Mouse (Mus musculus): Measurements from ENCODE around the gene Isy1.
"Not testable (repeated sequence)": the region's sequence is repeated elsewhere in the genome, so short reads cannot be mapped to it uniquely, and the experiment has no call there.

The Isy1 gene

DNA sequence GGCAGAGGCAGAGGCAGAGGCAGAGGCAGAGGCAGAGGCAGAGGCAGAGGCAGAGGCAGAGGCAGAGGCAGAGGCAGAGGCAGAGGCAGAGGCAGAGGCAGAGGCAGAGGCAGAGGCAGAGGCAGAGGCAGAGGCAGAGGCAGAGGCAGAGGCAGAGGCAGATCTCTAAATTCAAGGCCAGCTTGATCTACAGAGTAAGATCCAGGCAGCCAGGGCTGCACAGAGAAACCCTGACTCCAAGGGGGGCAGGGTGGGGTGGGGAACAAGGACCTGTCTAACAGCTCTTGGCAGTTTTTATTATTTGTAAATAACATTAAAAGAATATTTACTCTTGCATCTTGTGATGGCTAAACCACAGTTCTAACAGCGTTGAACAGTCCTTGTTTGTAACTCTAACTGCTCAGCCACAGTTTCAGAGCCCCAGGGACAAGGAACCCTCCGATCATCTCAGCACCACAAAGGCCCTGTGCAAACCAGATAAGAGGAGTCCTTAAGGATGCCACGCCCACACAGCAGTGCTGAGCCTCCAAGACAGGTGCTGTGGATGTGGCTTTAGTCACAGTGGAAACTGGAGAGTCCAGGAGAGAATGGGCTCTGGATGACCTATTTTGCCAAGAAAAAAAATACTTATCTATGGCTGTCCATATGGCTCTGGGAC, 62.9 kb downstream of the Isy1 start:
- no peaks in the 10 kb centered on the region for H3K4me1 ChIP-seq (replicated peaks; ENCODE audit: low read depth, low read length)
- H3K4me3 ChIP-seq (replicated peaks; ENCODE audit: low read length), result no peak overlapping the region
- TF ChIP-seq NANOG (IDR thresholded peaks at IDR 0.05; ENCODE audit: borderline replicate concordance, low read length) (no peak), CTCF (conservative IDR thresholded peaks at IDR 0.05; ENCODE audit: low read length) (no peak), POU5F1 (IDR thresholded peaks at IDR 0.05; ENCODE audit: borderline replicate concordance, low read length) (no peak)
- peaks cover 12% of the 10 kb centered on the region for H3K27me3 ChIP-seq (ENCODE audit: insufficient read depth, low read length)
- peaks cover 4% of the 10 kb centered on the region; the same call in 1 of the 2 replicates for H3K9me3 ChIP-seq (ENCODE audit: low read length)
- no peaks in the 10 kb centered on the region for H3K36me3 ChIP-seq (ENCODE audit: insufficient read depth, low read length)

DNA sequence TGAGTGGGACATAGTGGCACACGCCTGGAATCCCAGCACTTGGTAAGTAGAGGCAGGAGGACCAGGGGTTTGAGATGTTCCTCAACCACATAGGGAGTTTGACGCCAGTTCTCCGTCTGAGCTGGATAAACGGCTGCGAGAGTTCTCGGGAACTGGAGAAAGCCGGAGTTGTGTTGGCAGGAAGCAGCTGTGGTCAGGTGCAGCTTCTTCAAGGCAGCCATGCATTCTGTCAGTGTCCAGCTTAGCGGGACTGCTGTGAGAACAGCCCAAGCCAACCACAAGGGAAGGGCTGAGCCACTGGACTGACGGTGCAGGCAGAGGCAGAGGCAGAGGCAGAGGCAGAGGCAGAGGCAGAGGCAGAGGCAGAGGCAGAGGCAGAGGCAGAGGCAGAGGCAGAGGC, 63.7 kb downstream of the Isy1 start:
- H3K9me3 ChIP-seq (ENCODE audit: low read length), result peaks cover 4% of the 10 kb centered on the region; the same call in 1 of the 2 replicates
- H3K4me3 ChIP-seq (replicated peaks; ENCODE audit: low read length), result no peak overlapping the region
- no peaks in the 10 kb centered on the region for H3K4me1 ChIP-seq (replicated peaks; ENCODE audit: low read depth, low read length)
- peaks cover 12% of the 10 kb centered on the region for H3K27me3 ChIP-seq (ENCODE audit: insufficient read depth, low read length)
- no peaks in the 10 kb centered on the region for H3K36me3 ChIP-seq (ENCODE audit: insufficient read depth, low read length)
- TF ChIP-seq NANOG (IDR thresholded peaks at IDR 0.05; ENCODE audit: borderline replicate concordance, low read length) (no peak), CTCF (conservative IDR thresholded peaks at IDR 0.05; ENCODE audit: low read length) (no peak), POU5F1 (IDR thresholded peaks at IDR 0.05; ENCODE audit: borderline replicate concordance, low read length) (no peak)

DNA sequence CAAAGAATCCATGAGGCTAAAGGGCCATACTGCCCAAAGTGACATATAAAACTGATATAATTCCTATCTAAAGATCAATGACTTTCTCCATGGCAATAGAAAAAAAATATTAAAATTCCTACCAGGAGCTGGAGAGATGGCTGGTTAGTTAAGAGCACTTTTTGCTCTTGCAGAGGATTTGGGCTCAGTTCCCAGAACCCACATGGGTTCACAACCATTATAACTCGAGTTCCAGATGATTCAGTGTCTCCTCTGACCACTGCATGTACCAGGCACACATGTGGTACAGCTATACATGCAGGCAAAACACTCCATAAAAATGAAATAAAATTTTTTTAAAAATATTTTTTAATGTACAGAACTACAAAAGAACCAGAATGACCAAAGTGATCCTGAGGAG, 64.1 kb downstream of the Isy1 start:
- no peaks in the 10 kb centered on the region for H3K36me3 ChIP-seq (ENCODE audit: insufficient read depth, low read length)
- no peak overlapping the region for H3K4me3 ChIP-seq (replicated peaks; ENCODE audit: low read length)
- H3K27me3 ChIP-seq (ENCODE audit: insufficient read depth, low read length), result peaks cover 12% of the 10 kb centered on the region
- H3K4me1 ChIP-seq (replicated peaks; ENCODE audit: low read depth, low read length), result no peaks in the 10 kb centered on the region
- peaks cover 4% of the 10 kb centered on the region; the same call in 1 of the 2 replicates for H3K9me3 ChIP-seq (ENCODE audit: low read length)
- no peak for TF ChIP-seq CTCF (conservative IDR thresholded peaks at IDR 0.05; ENCODE audit: low read length)
- TF ChIP-seq NANOG (IDR thresholded peaks at IDR 0.05; ENCODE audit: borderline replicate concordance, low read length), result no peak
- no peak for TF ChIP-seq POU5F1 (IDR thresholded peaks at IDR 0.05; ENCODE audit: borderline replicate concordance, low read length)

DNA sequence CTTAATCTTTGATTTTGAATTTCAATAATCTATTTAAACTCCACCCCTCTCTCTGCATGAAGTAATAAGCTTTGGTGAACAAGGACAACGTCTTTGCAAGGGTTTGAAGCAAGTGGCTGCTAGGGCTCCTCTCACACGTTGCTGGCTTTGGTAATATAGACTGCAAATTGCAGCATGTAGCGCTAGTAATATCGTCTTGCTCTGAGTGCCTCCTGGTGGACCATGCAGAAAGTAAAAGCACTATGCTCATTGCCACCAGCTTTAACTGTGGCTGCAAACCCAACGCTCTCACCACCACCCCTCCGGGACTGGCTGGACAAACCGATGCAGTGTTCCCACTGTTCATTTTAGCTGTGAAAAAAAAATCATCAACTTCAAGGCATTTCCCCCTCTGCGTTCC, 68.0 kb downstream of the Isy1 start:
- Histone ChIP-seq H3K27me3 (ENCODE audit: insufficient read depth, low read length) (peaks cover 3% of the 10 kb centered on the region), H3K9me3 (ENCODE audit: low read length) (peaks cover 4% of the 10 kb centered on the region; the same call in 1 of the 2 replicates), H3K36me3 (ENCODE audit: insufficient read depth, low read length) (no peaks in the 10 kb centered on the region), H3K4me3 (replicated peaks; ENCODE audit: low read length) (no peak overlapping the region), H3K4me1 (replicated peaks; ENCODE audit: low read depth, low read length) (no peaks in the 10 kb centered on the region)
- TF ChIP-seq CTCF (conservative IDR thresholded peaks at IDR 0.05; ENCODE audit: low read length) (no peak), POU5F1 (IDR thresholded peaks at IDR 0.05; ENCODE audit: borderline replicate concordance, low read length) (no peak), NANOG (IDR thresholded peaks at IDR 0.05; ENCODE audit: borderline replicate concordance, low read length) (no peak)

DNA sequence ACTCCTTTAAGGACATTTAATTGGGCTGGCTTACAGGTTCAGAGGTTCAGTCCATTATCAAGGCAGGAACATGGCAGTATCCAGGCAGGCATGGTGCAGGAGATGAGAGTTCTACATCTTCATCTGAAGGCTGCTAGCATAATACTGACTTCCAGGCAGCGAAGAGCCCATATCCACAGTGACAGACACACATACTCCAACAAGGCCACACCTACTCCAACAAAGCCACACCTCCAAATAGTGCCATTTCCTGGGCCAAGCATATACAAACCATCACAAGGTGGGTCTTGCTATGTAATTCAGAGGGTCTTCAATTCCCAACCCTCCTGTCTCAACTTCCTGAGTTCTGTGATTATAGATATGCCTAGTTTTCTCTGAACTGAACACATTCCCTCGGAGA, 74.3 kb downstream of the Isy1 start:
- H3K9me3 ChIP-seq (ENCODE audit: low read length); H3K4me1 ChIP-seq (replicated peaks; ENCODE audit: low read depth, low read length); H3K4me3 ChIP-seq (replicated peaks; ENCODE audit: low read length); H3K36me3 ChIP-seq (ENCODE audit: insufficient read depth, low read length); H3K27me3 ChIP-seq (ENCODE audit: insufficient read depth, low read length): not testable (repeated sequence)

Data from E14TG2a.4 (cell line).